Mouse (Mus musculus): Measurements from ENCODE around the gene Specc1. TPM values are rescaled to one million over a fixed set of nuclear protein-coding genes. Genes with fewer than 3 reads are reported as not detected.

Gene Specc1
- polyA plus RNA-seq, 1 experiment from 2014 or later = 10.1 TPM

- peaks cover 27% of the 10 kb centered on the region for H3K36me3 ChIP-seq
- no peaks in the 10 kb centered on the region for H3K9me3 ChIP-seq (replicated peaks)
- H3K4me3 ChIP-seq = no peak overlapping the region
- 93% methylated on average over 7 of the region's 7 CpGs for WGBS
- no peak for DNase-seq (ENCODE audit: low spot score)
- H3K4me1 ChIP-seq = no peaks in the 10 kb centered on the region
- H3K27me3 ChIP-seq (ENCODE audit: low read depth, poor library complexity, severe bottlenecking) = no peaks in the 10 kb centered on the region
- no peak overlapping the region for H3K27ac ChIP-seq (replicated peaks)
Observed at GRCm38 (mm10) chr11:62145216-62146110, 188.9 kb downstream of the Specc1 start.

GRCm38 (mm10) chr11:62146661-62147060, 190.1 kb downstream of the Specc1 start:
- DNase-seq (ENCODE audit: low spot score) = no peak
- no peaks in the 10 kb centered on the region for H3K4me1 ChIP-seq
- no peaks in the 10 kb centered on the region for H3K27me3 ChIP-seq (ENCODE audit: low read depth, poor library complexity, severe bottlenecking)
- no peaks in the 10 kb centered on the region for H3K9me3 ChIP-seq (replicated peaks)
- no peak overlapping the region for H3K27ac ChIP-seq (replicated peaks)
- H3K4me3 ChIP-seq = no peak overlapping the region
- WGBS = 93% methylated on average over 1 of the region's 1 CpGs
- peaks cover 27% of the 10 kb centered on the region for H3K36me3 ChIP-seq

- Histone ChIP-seq H3K4me1 (no peaks in the 10 kb centered on the region), H3K27me3 (ENCODE audit: low read depth, poor library complexity, severe bottlenecking) (no peaks in the 10 kb centered on the region), H3K36me3 (peaks cover 32% of the 10 kb centered on the region), H3K27ac (replicated peaks) (no peak overlapping the region), H3K9me3 (replicated peaks) (no peaks in the 10 kb centered on the region), H3K4me3 (no peak overlapping the region)
- DNase-seq (ENCODE audit: low spot score) = no peak
- 90% methylated on average over 3 of the region's 3 CpGs for WGBS
Observed at GRCm38 (mm10) chr11:62148026-62148425, 191.5 kb downstream of the Specc1 start.

GRCm38 (mm10) chr11:62148449-62148848, 191.9 kb downstream of the Specc1 start:
- Histone ChIP-seq H3K9me3 (replicated peaks) (no peaks in the 10 kb centered on the region), H3K27ac (replicated peaks) (no peak overlapping the region), H3K4me3 (no peak overlapping the region), H3K36me3 (peaks cover 32% of the 10 kb centered on the region), H3K4me1 (no peaks in the 10 kb centered on the region), H3K27me3 (ENCODE audit: low read depth, poor library complexity, severe bottlenecking) (no peaks in the 10 kb centered on the region)
- 90% methylated on average over 6 of the region's 6 CpGs for WGBS
- no peak for DNase-seq (ENCODE audit: low spot score)

GRCm38 (mm10) chr11:62153057-62153456, 196.5 kb downstream of the Specc1 start:
- Histone ChIP-seq H3K4me1 (no peaks in the 10 kb centered on the region), H3K9me3 (replicated peaks) (no peaks in the 10 kb centered on the region), H3K4me3 (no peak overlapping the region), H3K27ac (replicated peaks) (no peak overlapping the region), H3K36me3 (peaks cover 20% of the 10 kb centered on the region), H3K27me3 (ENCODE audit: low read depth, poor library complexity, severe bottlenecking) (no peaks in the 10 kb centered on the region)
- no peak for DNase-seq (ENCODE audit: low spot score)
- 96% methylated on average over 4 of the region's 4 CpGs for WGBS

- Histone ChIP-seq H3K27ac (replicated peaks) (no peak overlapping the region), H3K9me3 (replicated peaks) (no peaks in the 10 kb centered on the region), H3K4me1 (no peaks in the 10 kb centered on the region), H3K36me3 (peaks cover 11% of the 10 kb centered on the region), H3K27me3 (ENCODE audit: low read depth, poor library complexity, severe bottlenecking) (no peaks in the 10 kb centered on the region), H3K4me3 (no peak overlapping the region)
- WGBS = 88% methylated on average over 7 of the region's 7 CpGs
- no peak for DNase-seq (ENCODE audit: low spot score)
Observed at GRCm38 (mm10) chr11:62159803-62160202, 203.2 kb downstream of the Specc1 start.

- Histone ChIP-seq H3K4me3 (no peak overlapping the region), H3K4me1 (peaks cover 1% of the 10 kb centered on the region), H3K27ac (replicated peaks) (no peak overlapping the region), H3K36me3 (peaks cover 9% of the 10 kb centered on the region), H3K27me3 (ENCODE audit: low read depth, poor library complexity, severe bottlenecking) (no peaks in the 10 kb centered on the region), H3K9me3 (replicated peaks) (no peaks in the 10 kb centered on the region)
- DNase-seq (ENCODE audit: low spot score) = no peak
- WGBS = 88% methylated on average over 2 of the region's 2 CpGs
Observed at GRCm38 (mm10) chr11:62161450-62161849, 204.9 kb downstream of the Specc1 start.

- Histone ChIP-seq H3K27ac (replicated peaks) (no peak overlapping the region), H3K27me3 (ENCODE audit: low read depth, poor library complexity, severe bottlenecking) (no peaks in the 10 kb centered on the region), H3K36me3 (no peaks in the 10 kb centered on the region), H3K4me3 (no peak overlapping the region), H3K4me1 (peaks cover 9% of the 10 kb centered on the region), H3K9me3 (replicated peaks) (no peaks in the 10 kb centered on the region)
- no peak for DNase-seq (ENCODE audit: low spot score)
- WGBS = 90% methylated on average over 3 of the region's 3 CpGs
Observed at GRCm38 (mm10) chr11:62164357-62164756, 207.8 kb downstream of the Specc1 start.

- 73% methylated on average over 3 of the region's 3 CpGs for WGBS
- peaks cover 19% of the 10 kb centered on the region for H3K36me3 ChIP-seq
- H3K27ac ChIP-seq (replicated peaks) = no peak overlapping the region
- no peak overlapping the region for H3K4me3 ChIP-seq
- no peak for DNase-seq (ENCODE audit: low spot score)
- H3K9me3 ChIP-seq (replicated peaks) = no peaks in the 10 kb centered on the region
- H3K4me1 ChIP-seq = peaks cover 9% of the 10 kb centered on the region
- H3K27me3 ChIP-seq (ENCODE audit: low read depth, poor library complexity, severe bottlenecking) = no peaks in the 10 kb centered on the region
Observed at GRCm38 (mm10) chr11:62166503-62166902, 209.9 kb downstream of the Specc1 start.

- WGBS = 88% methylated on average over 3 of the region's 3 CpGs
- H3K4me3 ChIP-seq = no peak overlapping the region
- peaks cover 21% of the 10 kb centered on the region for H3K36me3 ChIP-seq
- no peaks in the 10 kb centered on the region for H3K27me3 ChIP-seq (ENCODE audit: low read depth, poor library complexity, severe bottlenecking)
- no peak overlapping the region for H3K27ac ChIP-seq (replicated peaks)
- DNase-seq (ENCODE audit: low spot score) = no peak
- no peaks in the 10 kb centered on the region for H3K9me3 ChIP-seq (replicated peaks)
- peaks cover 9% of the 10 kb centered on the region for H3K4me1 ChIP-seq
Observed at GRCm38 (mm10) chr11:62168146-62168545, 211.6 kb downstream of the Specc1 start.

- H3K27ac ChIP-seq (replicated peaks) = no peak overlapping the region
- no peaks in the 10 kb centered on the region for H3K9me3 ChIP-seq (replicated peaks)
- DNase-seq (ENCODE audit: low spot score) = no peak
- WGBS = 90% methylated on average over 10 of the region's 10 CpGs
- H3K36me3 ChIP-seq = 0 out of 2 replicates have a peak, but pooled peaks cover 6% of the 10 kb centered on the region
- no peaks in the 10 kb centered on the region for H3K4me1 ChIP-seq
- no peaks in the 10 kb centered on the region for H3K27me3 ChIP-seq (ENCODE audit: low read depth, poor library complexity, severe bottlenecking)
- no peak overlapping the region for H3K4me3 ChIP-seq
Observed at GRCm38 (mm10) chr11:62177395-62178113, 221.0 kb downstream of the Specc1 start.

GRCm38 (mm10) chr11:62180791-62181190, 224.2 kb downstream of the Specc1 start:
- 89% methylated on average over 6 of the region's 6 CpGs for WGBS
- Histone ChIP-seq H3K27me3 (ENCODE audit: low read depth, poor library complexity, severe bottlenecking) (no peaks in the 10 kb centered on the region), H3K4me3 (no peak overlapping the region), H3K36me3 (0 out of 2 replicates have a peak, but pooled peaks cover 6% of the 10 kb centered on the region), H3K9me3 (replicated peaks) (no peaks in the 10 kb centered on the region), H3K4me1 (no peaks in the 10 kb centered on the region), H3K27ac (replicated peaks) (no peak overlapping the region)
- DNase-seq (ENCODE audit: low spot score) = no peak

- WGBS = 93% methylated on average over 4 of the region's 4 CpGs
- Histone ChIP-seq H3K27me3 (ENCODE audit: low read depth, poor library complexity, severe bottlenecking) (no peaks in the 10 kb centered on the region), H3K4me1 (no peaks in the 10 kb centered on the region), H3K4me3 (no peak overlapping the region), H3K36me3 (0 out of 2 replicates have a peak, but pooled peaks cover 6% of the 10 kb centered on the region), H3K9me3 (replicated peaks) (no peaks in the 10 kb centered on the region; the same call in 1 of the 2 replicates), H3K27ac (replicated peaks) (no peak overlapping the region)
- no peak for DNase-seq (ENCODE audit: low spot score)
Observed at GRCm38 (mm10) chr11:62184900-62185299, 228.3 kb downstream of the Specc1 start.
